Mouse (Mus musculus) heart, adult 2 months (tissue): ENCODE results near the gene Tulp2.
A peak's percentile ranks its signal among the peaks of the same experiment; 100 is the strongest.

Source experiments
- CTCF ChIP-seq: fragments of 200-600 bp; IDR thresholded peaks from 2 replicates; pipeline ENCODE4 v1.8.1; 2022; ENCODE audit warnings: antibody characterized with exemption, mild to moderate bottlenecking, moderate library complexity
- EP300 ChIP-seq: fragments of 200-500 bp; IDR thresholded peaks from 2 replicates; pipeline ENCODE4 v1.6.1; 2011; ENCODE audit warnings: low read depth, low read length, control low read depth; ENCODE audit not compliant: insufficient read depth
- POLR2A ChIP-seq: fragments of 200-500 bp; IDR thresholded peaks from 2 replicates; pipeline ENCODE4 v1.6.1; 2011; ENCODE audit warnings: mild to moderate bottlenecking, low read depth, low read length, control low read depth; ENCODE audit not compliant: insufficient read depth

GRCm38 (mm10) chr7:45434203-45435015 lies 47.3 kb upstream of the Tulp2 start, which contains the start of gene Gys1:
- peak; percentile 72 for TF ChIP-seq CTCF
- TF ChIP-seq EP300: peak; percentile 37; the same call in 1 of the 2 replicates
- TF ChIP-seq POLR2A: peak; percentile 75
